Comparison of ENCODE assay signal across 12 mouse cellular contexts in genomic region chr16:31068280-31068679, GRCm38 (mm10). TPM values are rescaled to one million over a fixed set of nuclear protein-coding genes. Genes with fewer than 3 reads are reported as not detected.
A peak's percentile ranks its signal among the peaks of the same experiment; 100 is the strongest.
DNase-seq lines count a peak whose midpoint lies in the region; ATAC-seq lines count a peak whose summit lies in the region.
"Had no signal": no experiment of that assay in that cellular context is flagged by ENCODE, and none has a peak within 500 bp of the region (broad histone marks: within the 10 kb centered on the region; RNA-seq: fewer than 3 reads in every experiment).

No protein-coding gene starts in this region.

- no peak overlapping the region for H3K4me2 ChIP-seq in heart, embryonic 12.5 days
- no peak overlapping the region for H3K4me2 ChIP-seq in liver, embryonic 11.5 days
- H3K4me2 ChIP-seq: hindbrain, embryonic 14.5 days; midbrain, embryonic 15.5 days had no signal

- ATAC-seq in heart, embryonic 12.5 days (ENCODE audit: insufficient number of reproducible peaks, low FRiP score) = no peak
- ATAC-seq in liver, embryonic 11.5 days (replicated peaks; ENCODE audit: low FRiP score) = no peak
- ATAC-seq: midbrain, embryonic 15.5 days had no signal

- H3K9ac ChIP-seq in heart, embryonic 12.5 days = no peak overlapping the region
- H3K9ac ChIP-seq in liver, embryonic 11.5 days (ENCODE audit: low read depth, low read length) = no peak overlapping the region
- H3K9ac ChIP-seq: hindbrain, embryonic 14.5 days; midbrain, embryonic 15.5 days had no signal

- 0 out of 2 replicates have a peak, but pooled peaks cover 5% of the 10 kb centered on the region for H3K27me3 ChIP-seq in heart, embryonic 10.5 days (ENCODE audit: insufficient read depth, poor library complexity, severe bottlenecking)
- H3K27me3 ChIP-seq in heart, embryonic 12.5 days (replicated peaks) = no peaks in the 10 kb centered on the region
- no peaks in the 10 kb centered on the region for H3K27me3 ChIP-seq in liver, embryonic 11.5 days (replicated peaks; ENCODE audit: control insufficient read depth, insufficient read depth, low read length)
- H3K27me3 ChIP-seq: midbrain, embryonic 15.5 days had no signal

- no peak for DNase-seq in heart, embryonic 10.5 days (ENCODE audit: low spot score)
- DNase-seq in kidney, postnatal 36 days = peak; percentile 45 to 54
- no peak for DNase-seq in liver, embryonic 11.5 days (ENCODE audit: low spot score)
- DNase-seq in adrenal gland, adult 18-20 months (ENCODE audit: low spot score in 2 of 2) = no peak
- DNase-seq: adrenal gland, postnatal 14 days; cerebellum, adult 2 months; thymus, postnatal 14 days had no signal

- peaks cover 49% of the 10 kb centered on the region for H3K4me1 ChIP-seq in heart, embryonic 10.5 days
- peaks cover 36% of the 10 kb centered on the region for H3K4me1 ChIP-seq in heart, embryonic 12.5 days (replicated peaks)
- H3K4me1 ChIP-seq in brown adipose tissue, adult 24 weeks (ENCODE audit: control insufficient read depth, insufficient read depth, insufficient read length, low read length) = peaks cover 38% of the 10 kb centered on the region
- peaks cover 32% of the 10 kb centered on the region for H3K4me1 ChIP-seq in liver, embryonic 11.5 days (replicated peaks; ENCODE audit: control insufficient read depth, insufficient read depth, low read length)

- H3K27ac ChIP-seq in heart, embryonic 10.5 days = 0 out of 2 replicates have a peak overlapping the region, but pooled peaks have one; percentile 42
- no peak overlapping the region for H3K27ac ChIP-seq in heart, embryonic 12.5 days (ENCODE audit: poor library complexity, severe bottlenecking)
- H3K27ac ChIP-seq in brown adipose tissue, adult 24 weeks (replicated peaks; ENCODE audit: low read depth, low read length) = peak overlapping the region; percentile 94
- peak overlapping the region; percentile 86 for H3K27ac ChIP-seq in macrophage
- H3K27ac ChIP-seq in liver, embryonic 11.5 days (ENCODE audit: low read depth, low read length) = no peak overlapping the region
- H3K27ac ChIP-seq: hindbrain, embryonic 14.5 days; midbrain, embryonic 15.5 days had no signal

- 74% methylated on average over 7 of the region's 7 CpGs for WGBS in heart, embryonic 10.5 days
- WGBS in heart, embryonic 12.5 days = 73% methylated on average over 7 of the region's 7 CpGs
- WGBS in macrophage (ENCODE audit: missing documents) = 79% methylated on average over 6 of the region's 7 CpGs
- 88% methylated on average over 7 of the region's 7 CpGs for WGBS in liver, embryonic 11.5 days

- H3K4me3 ChIP-seq in heart, embryonic 10.5 days = no peak overlapping the region
- no peak overlapping the region for H3K4me3 ChIP-seq in heart, embryonic 12.5 days
- H3K4me3 ChIP-seq in brown adipose tissue, adult 24 weeks (ENCODE audit: insufficient read depth, low read depth, low read length) = no peak overlapping the region
- no peak overlapping the region for H3K4me3 ChIP-seq in macrophage (ENCODE audit: inconsistent target)
- no peak overlapping the region for H3K4me3 ChIP-seq in liver, embryonic 11.5 days (ENCODE audit: low read depth, low read length)
- H3K4me3 ChIP-seq: midbrain, embryonic 15.5 days had no signal

- no peaks in the 10 kb centered on the region; the same call in 1 of the 2 replicates for H3K79me2 ChIP-seq in macrophage (ENCODE audit: inconsistent target)

- H3K36me3 ChIP-seq in heart, embryonic 10.5 days = no peaks in the 10 kb centered on the region
- no peaks in the 10 kb centered on the region for H3K36me3 ChIP-seq in heart, embryonic 12.5 days
- no peaks in the 10 kb centered on the region for H3K36me3 ChIP-seq in macrophage (ENCODE audit: inconsistent target)
- H3K36me3 ChIP-seq in liver, embryonic 11.5 days (ENCODE audit: control insufficient read depth, insufficient read depth, low read length) = no peaks in the 10 kb centered on the region
- H3K36me3 ChIP-seq: midbrain, embryonic 15.5 days had no signal

- H3K9me3 ChIP-seq in heart, embryonic 10.5 days = no peaks in the 10 kb centered on the region
- H3K9me3 ChIP-seq in heart, embryonic 12.5 days (replicated peaks) = no peaks in the 10 kb centered on the region
- no peaks in the 10 kb centered on the region for H3K9me3 ChIP-seq in liver, embryonic 11.5 days (ENCODE audit: control insufficient read depth, low read length)
- H3K9me3 ChIP-seq: midbrain, embryonic 15.5 days had no signal

RNA-seq across cellular contexts. Expression of gene Xxylt1, which starts 13.0 kb away (rescaled TPM):
- 11.8 and 15.0 TPM in 2 replicates for polyA plus RNA-seq in heart, embryonic 10.5 days (2016; fragmentation: Nextera tagmentation; extraction: Ambion mirVana)
- polyA plus RNA-seq in heart, embryonic 12.5 days (2016; fragmentation: Nextera tagmentation; extraction: Ambion mirVana) = 12.9 and 13.7 TPM in 2 replicates
- 5.6 and 5.8 TPM in 2 replicates for polyA plus RNA-seq in brown adipose tissue, adult 24 weeks (2012; ENCODE audit: insufficient read depth, insufficient read length, missing spikeins)
- total RNA-seq in macrophage (2018; cell fraction: chromatin; rRNA removed) = 1 to 10 TPM in 25 of 26 experiments, under 1 TPM in 1; 0.90 to 9.2 (median 3.5) TPM
- total RNA-seq in macrophage (2018; cell fraction: cytosol; rRNA removed) = 10 to 100 TPM in 22 of 26 experiments, 1 to 10 TPM in 4; 8.5 to 17.3 (median 12.7) TPM
- 10 to 100 TPM in 15 of 26 experiments, 1 to 10 TPM in 11; 2.3 to 19.1 (median 10.6) TPM for total RNA-seq in macrophage (2018; cell fraction: nucleus; rRNA removed)
- polyA plus RNA-seq in macrophage (2018) = 9.7 to 19.9 TPM (median 11.5 TPM) in 3 replicates
- 10.7 and 10.9 TPM in 2 replicates for polyA plus RNA-seq in liver, embryonic 11.5 days (2014; fragmentation: Nextera tagmentation; extraction: Ambion mirVana)
- 10 to 100 TPM in 1 of 2 experiments, 1 to 10 TPM in 1; 8.4 to 15.2 TPM for total RNA-seq in adrenal gland, adult 18-20 months (2021)

Comparison
In these comparisons a context has a peak if more than half of its experiments do, and no peak if none do; other contexts are left out.
1. H3K27ac ChIP-seq: peak in heart, embryonic 10.5 days (single experiment), brown adipose tissue, adult 24 weeks (single experiment) and macrophage (single experiment); none in heart, embryonic 12.5 days (single experiment) and liver, embryonic 11.5 days (single experiment).
2. DNase-seq: peak in kidney, postnatal 36 days (2 of 2); none in heart, embryonic 10.5 days (single experiment), liver, embryonic 11.5 days (single experiment) and adrenal gland, adult 18-20 months (0 of 2).